Mouse (Mus musculus) small intestine, adult 2 months (tissue): ENCODE results near the gene Eml1. TPM values are rescaled to one million over a fixed set of nuclear protein-coding genes. Genes with fewer than 3 reads are reported as not detected.
A peak's percentile ranks its signal among the peaks of the same experiment; 100 is the strongest.

Source experiments
- H3K27ac ChIP-seq: fragments of 200-500 bp; 2 replicates; pipeline ENCODE4 v1.5.1; 2012; ENCODE audit warnings: low read depth, low read length, control low read depth, inconsistent platforms; ENCODE audit not compliant: insufficient read depth
- H3K27me3 ChIP-seq: fragments of 200-500 bp; 2 replicates; pipeline ENCODE4 v1.6.1; 2012; ENCODE audit warnings: mild to moderate bottlenecking, moderate library complexity, low read length, inconsistent platforms; ENCODE audit not compliant: control insufficient read depth, insufficient read depth
- H3K36me3 ChIP-seq: fragments of 200-500 bp; 2 replicates; pipeline ENCODE4 v1.6.1; 2012; ENCODE audit warnings: mild to moderate bottlenecking, low read length, control low read depth, inconsistent platforms; ENCODE audit not compliant: control insufficient read depth, insufficient read depth
- H3K4me1 ChIP-seq: fragments of 200-500 bp; 2 replicates; pipeline ENCODE4 v1.6.1; 2012; ENCODE audit warnings: low read length, inconsistent platforms, mixed read lengths; ENCODE audit not compliant: control insufficient read depth, insufficient read depth, insufficient read length
- H3K4me3 ChIP-seq: fragments of 200-500 bp; 2 replicates; pipeline ENCODE4 v1.5.1; 2012; ENCODE audit warnings: low read depth, mild to moderate bottlenecking, control low read depth, inconsistent platforms, low read length, moderate library complexity
- CTCF ChIP-seq: fragments of 200-500 bp; IDR thresholded peaks from 2 replicates; pipeline ENCODE4 v1.5.1; 2012; ENCODE audit warnings: low read depth, mild to moderate bottlenecking, control low read depth, inconsistent platforms, low read length, moderate library complexity, mixed read lengths; ENCODE audit not compliant: insufficient replicate concordance, insufficient read length; ENCODE audit errors: extremely low read depth
- POLR2A ChIP-seq: fragments of 200-500 bp; IDR thresholded peaks from 2 replicates; pipeline ENCODE4 v1.6.1; 2012; ENCODE audit warnings: low read depth, mild to moderate bottlenecking, control low read depth, inconsistent platforms, low read length, moderate library complexity
- WGBS: fragments of 180-500 bp; shearing (Covaris S2); methylation state at CpG from one replicate; pipeline ENCODE4 v1.1.7; 2018; 5-methylcytosine and 5-hydroxymethylcytosine counted together
- polyA plus RNA-seq: library from polyadenylated mRNA; depleted of rRNA; stranded (reverse); fragments of >200 nt; gene quantifications from 2 replicates; pipeline ENCODE4 v1.2.3, GENCODE M21; 2012

Gene Eml1
- polyA plus RNA-seq, 1 experiment: 10.1 TPM

DNA sequence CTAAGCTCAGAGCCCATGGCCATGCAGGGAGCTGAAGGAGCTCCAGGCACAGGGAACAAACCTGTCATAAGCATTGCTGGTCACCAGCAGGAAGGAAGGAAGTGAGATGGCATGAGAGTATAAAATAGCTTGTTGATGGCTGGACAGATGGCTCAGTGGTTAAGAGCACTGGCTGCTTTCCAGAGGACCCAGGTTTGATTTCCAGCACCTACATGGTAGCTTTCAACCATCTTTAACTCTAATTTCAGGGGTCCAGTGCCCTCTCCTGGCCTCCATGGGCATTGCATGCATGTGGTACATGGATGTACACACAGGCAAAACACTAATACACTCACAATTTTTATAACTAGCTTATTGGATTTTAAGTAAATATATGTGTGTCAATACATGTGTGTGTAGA, 14.8 kb upstream of the Eml1 start:
- H3K27me3 ChIP-seq: peaks cover 6% of the 10 kb centered on the region
- TF ChIP-seq CTCF: no peak
- TF ChIP-seq POLR2A: no peak
- no peaks in the 10 kb centered on the region for H3K36me3 ChIP-seq
- H3K4me1 ChIP-seq: no peaks in the 10 kb centered on the region
- no peak overlapping the region for H3K27ac ChIP-seq
- no peak overlapping the region for H3K4me3 ChIP-seq

DNA sequence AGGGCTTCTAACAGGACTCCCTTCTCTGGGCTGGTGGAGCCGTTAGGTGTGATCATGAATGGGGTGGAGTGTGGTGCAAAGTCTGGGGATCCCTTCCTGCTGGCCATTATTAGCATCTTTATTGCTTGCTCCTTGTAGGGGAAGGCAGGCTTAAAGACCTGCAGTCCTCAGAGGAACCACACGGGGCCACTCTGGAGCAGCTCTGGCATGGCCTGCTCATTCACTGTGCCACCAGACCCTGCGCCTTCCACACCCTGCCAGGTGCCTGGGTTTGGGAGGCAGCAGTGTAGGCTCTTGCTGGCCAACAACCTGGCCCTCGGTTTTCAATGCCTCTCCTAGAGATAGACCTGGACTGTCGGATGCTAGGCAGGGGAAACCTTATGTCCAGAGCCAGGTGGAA, 7.0 kb upstream of the Eml1 start:
- Histone ChIP-seq H3K36me3 (no peaks in the 10 kb centered on the region), H3K4me1 (peaks cover 14% of the 10 kb centered on the region), H3K27ac (no peak overlapping the region), H3K4me3 (no peak overlapping the region), H3K27me3 (no peaks in the 10 kb centered on the region)
- WGBS: 5% methylated on average over 5 of the region's 5 CpGs
- no peak for TF ChIP-seq POLR2A
- TF ChIP-seq CTCF: peak; percentile 76; the same call in 1 of the 2 replicates

DNA sequence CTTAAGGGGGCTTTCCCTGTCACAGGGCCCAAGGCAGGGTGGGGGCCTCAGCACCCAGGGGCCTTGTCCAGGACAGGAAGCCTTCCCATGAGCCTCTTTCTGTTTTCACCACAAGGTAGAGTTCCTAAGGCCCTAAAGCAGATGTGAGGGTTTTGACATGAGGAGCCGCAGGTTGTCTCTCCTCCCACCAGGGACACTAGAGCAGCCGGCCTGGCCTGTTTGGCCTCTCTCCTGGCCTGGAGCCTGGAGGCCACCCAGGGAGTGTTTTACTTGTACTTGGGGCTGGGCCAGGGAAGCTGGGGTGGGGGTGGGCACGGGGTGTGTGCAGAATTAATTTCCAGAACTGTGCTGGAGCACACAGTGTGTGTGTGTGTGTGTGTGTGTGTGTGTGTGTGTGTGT, 5.4 kb upstream of the Eml1 start:
- Histone ChIP-seq H3K27ac (no peak overlapping the region; the same call in 1 of the 2 replicates), H3K4me3 (no peak overlapping the region), H3K27me3 (no peaks in the 10 kb centered on the region), H3K36me3 (no peaks in the 10 kb centered on the region), H3K4me1 (peaks cover 14% of the 10 kb centered on the region)
- TF ChIP-seq CTCF (no peak), POLR2A (no peak)
- 8% methylated on average over 3 of the region's 3 CpGs for WGBS

DNA sequence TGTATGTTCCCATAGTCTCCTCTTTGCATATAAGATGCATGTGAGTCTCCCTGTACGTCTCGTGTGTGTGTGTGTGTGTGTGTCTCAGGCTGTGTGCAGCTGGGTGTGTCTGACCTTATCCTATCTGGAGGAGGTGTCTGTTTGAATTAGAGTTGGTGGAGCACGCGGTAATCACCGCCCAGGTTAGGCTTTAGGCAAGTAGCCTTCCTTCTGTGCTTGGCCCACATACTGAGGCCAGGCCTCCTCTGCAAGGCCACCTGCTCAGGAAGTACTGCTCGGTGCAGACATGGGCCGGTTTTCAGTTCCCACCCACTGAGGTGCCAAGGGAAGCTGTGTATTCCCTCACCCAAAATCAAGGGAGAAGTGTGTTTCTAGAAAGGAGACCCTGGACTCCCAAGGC, 4.9 kb upstream of the Eml1 start:
- Histone ChIP-seq H3K27me3 (no peaks in the 10 kb centered on the region), H3K27ac (no peak overlapping the region; the same call in 1 of the 2 replicates), H3K4me3 (no peak overlapping the region), H3K4me1 (peaks cover 17% of the 10 kb centered on the region), H3K36me3 (no peaks in the 10 kb centered on the region)
- no peak for TF ChIP-seq CTCF
- no peak for TF ChIP-seq POLR2A
- WGBS: 29% methylated on average over 7 of the region's 7 CpGs

- TF ChIP-seq CTCF: no peak
- TF ChIP-seq POLR2A: no peak
- H3K36me3 ChIP-seq: no peaks in the 10 kb centered on the region
- no peak overlapping the region for H3K4me3 ChIP-seq
- peaks cover 22% of the 10 kb centered on the region for H3K4me1 ChIP-seq
- WGBS: 82% methylated on average over 2 of the region's 2 CpGs
- H3K27me3 ChIP-seq: no peaks in the 10 kb centered on the region
- no peak overlapping the region for H3K27ac ChIP-seq
These were observed 2.8 kb upstream of the Eml1 start for GRCm38 (mm10) chr12:108367909-108368308.

DNA sequence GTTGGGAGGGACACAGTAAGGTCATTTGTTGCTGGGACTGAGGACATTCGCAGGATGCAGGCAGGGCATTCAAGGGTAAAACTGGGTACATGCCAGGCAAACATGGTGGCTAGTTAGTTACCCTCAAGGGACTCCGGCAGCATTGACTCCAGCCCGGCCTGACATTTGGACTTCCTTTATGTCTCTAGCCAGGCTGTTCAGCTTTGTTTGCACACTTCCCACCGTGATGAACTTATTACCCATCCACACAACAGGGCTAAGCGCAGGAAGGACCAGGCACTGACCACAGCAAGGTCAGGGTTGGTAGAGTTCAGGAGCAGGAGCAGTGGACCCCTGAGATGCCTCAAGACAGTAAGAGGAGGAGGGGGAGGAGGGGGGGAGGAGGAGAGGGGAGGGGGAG, 1.8 kb upstream of the Eml1 start:
- Histone ChIP-seq H3K36me3 (no peaks in the 10 kb centered on the region), H3K27me3 (no peaks in the 10 kb centered on the region), H3K4me3 (no peak overlapping the region), H3K27ac (no peak overlapping the region), H3K4me1 (peaks cover 16% of the 10 kb centered on the region)
- WGBS: 61% methylated on average over 5 of the region's 5 CpGs
- no peak for TF ChIP-seq CTCF

DNA sequence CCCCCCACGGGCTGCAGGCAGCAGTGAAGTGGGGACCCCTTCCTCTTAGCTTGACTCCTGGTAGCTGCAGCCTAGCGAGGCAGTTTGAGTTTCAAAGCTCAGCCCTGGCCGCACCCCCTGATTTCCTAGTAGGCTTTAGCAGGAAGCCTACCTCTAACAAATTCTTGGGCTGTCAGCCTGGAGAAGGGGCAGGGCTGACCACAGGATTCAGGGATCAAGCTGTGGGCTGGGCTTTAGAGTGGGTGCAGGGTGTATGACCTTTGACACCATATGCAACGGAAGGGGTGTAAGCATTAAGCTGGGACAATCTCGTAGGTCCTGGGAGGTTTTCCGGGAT, 640 bp downstream of the Eml1 start:
- Histone ChIP-seq H3K27ac (peak overlapping the region; percentile 85), H3K27me3 (no peaks in the 10 kb centered on the region), H3K36me3 (no peaks in the 10 kb centered on the region), H3K4me3 (peak overlapping the region; percentile 56), H3K4me1 (peaks cover 10% of the 10 kb centered on the region)
- TF ChIP-seq POLR2A (no peak), CTCF (no peak)
- WGBS: 43% methylated on average over 6 of the region's 6 CpGs

- no peaks in the 10 kb centered on the region for H3K36me3 ChIP-seq
- TF ChIP-seq CTCF (no peak), POLR2A (no peak)
- peaks cover 10% of the 10 kb centered on the region for H3K4me1 ChIP-seq
- peak overlapping the region; percentile 18; the same call in 1 of the 2 replicates for H3K4me3 ChIP-seq
- peak overlapping the region; percentile 8; the same call in 1 of the 2 replicates for H3K27ac ChIP-seq
- H3K27me3 ChIP-seq: no peaks in the 10 kb centered on the region
- WGBS: 88% methylated on average over 17 of the region's 17 CpGs
These were observed 1.5 kb downstream of the Eml1 start for GRCm38 (mm10) chr12:108372241-108372640.
